Mouse (Mus musculus) myocyte (in vitro differentiated cells): ENCODE results near the gene Plxnd1. TPM values are rescaled to one million over a fixed set of nuclear protein-coding genes. Genes with fewer than 3 reads are reported as not detected.

Experiments
- H3K27me3 ChIP-seq: one replicate; pipeline ENCODE4 v1.6.1; 2011; ENCODE audit not compliant: control insufficient read depth, insufficient read depth, insufficient read length
- H3K36me3 ChIP-seq: one replicate; pipeline ENCODE4 v1.6.1; 2011; ENCODE audit not compliant: control insufficient read depth, insufficient read depth
- H3K4me2 ChIP-seq: one replicate; pipeline ENCODE4 v1.6.1; 2011; ENCODE audit warnings: low read depth, control low read depth
- H3K4me3 ChIP-seq: one replicate; pipeline ENCODE4 v1.5.1; 2011; ENCODE audit warnings: mild to moderate bottlenecking, control low read depth, moderate library complexity
- H3K79me2 ChIP-seq: one replicate; pipeline ENCODE4 v1.6.1; 2011; ENCODE audit not compliant: control insufficient read depth, insufficient read depth
- H3ac ChIP-seq: one replicate; pipeline ENCODE4 v1.6.1; 2011; ENCODE audit not compliant: control insufficient read depth, insufficient read length
- CEBPB ChIP-seq: IDR thresholded peaks from 2 replicates; pipeline ENCODE4 v1.6.1; 2011; ENCODE audit warnings: mild to moderate bottlenecking, moderate library complexity; ENCODE audit not compliant: poor library complexity, insufficient read depth, severe bottlenecking
- E2F4 ChIP-seq: IDR thresholded peaks from one replicate; pipeline ENCODE4 v1.6.1; 2011; ENCODE audit warnings: mild to moderate bottlenecking, control low read depth, moderate library complexity; ENCODE audit not compliant: insufficient read depth
- MAX ChIP-seq: IDR thresholded peaks from one replicate; pipeline ENCODE4 v1.6.1; 2011; ENCODE audit warnings: low read depth, mild to moderate bottlenecking, control low read depth
- MYOD1 ChIP-seq, 3 experiments: IDR thresholded peaks; one replicate each; pipeline ENCODE4 v1.6.1; 2011; ENCODE audit warnings: control low read depth in 2 of 3, low read depth in 2 of 3, mild to moderate bottlenecking in 2 of 3, moderate library complexity in 1 of 3; ENCODE audit not compliant: insufficient read length in 2 of 3, control insufficient read depth in 1 of 3
- MYOG ChIP-seq, 3 experiments: IDR thresholded peaks; one replicate each; pipeline ENCODE4 v1.6.1; 2011; ENCODE audit warnings: control low read depth in 2 of 3, low read depth in 2 of 3, mild to moderate bottlenecking in 2 of 3; ENCODE audit not compliant: insufficient read length in 2 of 3, control insufficient read depth in 1 of 3, insufficient read depth in 1 of 3
- POLR2A ChIP-seq: IDR thresholded peaks from one replicate; pipeline ENCODE4 v1.6.1; 2011; ENCODE audit warnings: low read depth, mild to moderate bottlenecking, control low read depth, moderate library complexity; ENCODE audit not compliant: insufficient read length
- POLR2AphosphoS2 ChIP-seq: IDR thresholded peaks from one replicate; pipeline ENCODE4 v1.6.1; 2011; ENCODE audit warnings: low read depth, control low read depth; ENCODE audit not compliant: insufficient read length
- REST ChIP-seq: IDR thresholded peaks from one replicate; pipeline ENCODE4 v1.6.1; 2011; ENCODE audit warnings: mild to moderate bottlenecking, control low read depth, moderate library complexity; ENCODE audit not compliant: insufficient read depth, insufficient read length
- SRF ChIP-seq: IDR thresholded peaks from one replicate; pipeline ENCODE4 v1.6.1; 2011; ENCODE audit warnings: low read depth; ENCODE audit not compliant: control insufficient read depth, insufficient read length
- TCF12 ChIP-seq: IDR thresholded peaks from one replicate; pipeline ENCODE4 v1.6.1; 2011; ENCODE audit warnings: mild to moderate bottlenecking, control low read depth; ENCODE audit not compliant: poor library complexity, insufficient read depth, severe bottlenecking
- TCF3 ChIP-seq: IDR thresholded peaks from one replicate; pipeline ENCODE4 v1.6.1; 2011; ENCODE audit warnings: low read depth, control low read depth; ENCODE audit not compliant: insufficient read length
- USF1 ChIP-seq: IDR thresholded peaks from one replicate; pipeline ENCODE4 v1.6.1; 2011; ENCODE audit warnings: low read depth, mild to moderate bottlenecking, control low read depth, moderate library complexity
- polyA plus RNA-seq: library from polyadenylated mRNA; unstranded; fragments of >200 nt; fragmentation: generic; extraction: Trizol; gene quantifications from one replicate; pipeline ENCODE4 v1.2.1, GENCODE M21; 2012; ENCODE audit warnings: missing spikeins

The Plxnd1 gene
- polyA plus RNA-seq, 1 experiment, result 39.4 TPM

DNA sequence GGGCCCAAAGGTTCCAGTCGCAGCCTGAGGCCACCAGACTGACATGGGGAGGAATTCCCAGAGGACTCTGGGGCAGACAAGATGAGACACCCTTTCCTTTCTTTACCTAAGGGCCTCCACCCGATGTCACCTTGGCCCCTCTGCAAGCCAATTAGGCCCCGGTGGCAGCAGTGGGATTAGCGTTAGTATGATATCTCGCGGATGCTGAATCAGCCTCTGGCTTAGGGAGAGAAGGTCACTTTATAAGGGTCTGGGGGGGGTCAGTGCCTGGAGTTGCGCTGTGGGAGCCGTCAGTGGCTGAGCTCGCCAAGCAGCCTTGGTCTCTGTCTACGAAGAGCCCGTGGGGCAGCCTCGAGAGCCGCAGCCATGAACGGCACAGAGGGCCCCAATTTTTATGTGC lies 63.2 kb downstream of the Plxnd1 start, which contains the start of gene Rho:
Gene Rho, plus strand, starts transcription at position 110 of the 400 bp plus-strand sequence.
- no peak within 1 kb of the TSS for H3K4me2 ChIP-seq
- H3K4me3 ChIP-seq, result no peak within 1 kb of the TSS
- no peaks in the 10 kb centered on the region for H3K79me2 ChIP-seq
- H3K27me3 ChIP-seq, result no peaks in the 10 kb centered on the region
- no peaks in the 10 kb centered on the region for H3K36me3 ChIP-seq
- TF ChIP-seq REST, result no peak
- no peak for TF ChIP-seq MAX
- no peak for TF ChIP-seq CEBPB
- no peak for TF ChIP-seq MYOG (IDR thresholded peaks at IDR 0.05; ENCODE audit: control insufficient read depth in 1 of 3, insufficient read depth in 1 of 3, insufficient read length in 2 of 3, low read depth in 2 of 3)
- TF ChIP-seq MYOD1 (IDR thresholded peaks at IDR 0.05; ENCODE audit: control insufficient read depth in 1 of 3, insufficient read length in 2 of 3, low read depth in 2 of 3), result no peak
- no peak for TF ChIP-seq USF1
- TF ChIP-seq POLR2A, result no peak
- no peak for TF ChIP-seq E2F4
- no peak for TF ChIP-seq SRF
- no peak for TF ChIP-seq TCF12
- no peak for TF ChIP-seq TCF3
- no peak for TF ChIP-seq POLR2AphosphoS2
- no peak within 1 kb of the TSS for H3ac ChIP-seq

DNA sequence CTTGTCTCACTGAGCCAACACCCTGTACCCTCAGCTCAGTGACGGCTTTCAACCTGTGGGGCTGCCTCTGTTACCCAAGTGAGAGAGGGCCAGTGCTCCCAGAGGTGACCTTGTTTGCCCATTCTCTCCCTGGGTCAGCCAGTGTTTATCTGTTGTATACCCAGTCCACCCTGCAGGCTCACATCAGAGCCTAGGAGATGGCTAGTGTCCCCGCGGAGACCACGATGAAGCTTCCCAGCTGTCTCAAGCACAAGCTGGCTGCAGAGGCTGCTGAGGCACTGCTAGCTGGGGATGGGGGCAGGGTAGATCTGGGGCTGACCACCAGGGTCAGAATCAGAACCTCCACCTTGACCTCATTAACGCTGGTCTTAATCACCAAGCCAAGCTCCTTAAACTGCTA lies 64.8 kb downstream of the Plxnd1 start:
- Histone ChIP-seq H3ac (no peak overlapping the region), H3K4me3 (no peak overlapping the region), H3K27me3 (no peaks in the 10 kb centered on the region), H3K36me3 (no peaks in the 10 kb centered on the region), H3K79me2 (no peaks in the 10 kb centered on the region), H3K4me2 (no peak overlapping the region)
- TF ChIP-seq REST (no peak), TCF3 (no peak), CEBPB (no peak), POLR2A (no peak), E2F4 (no peak), MYOD1 (IDR thresholded peaks at IDR 0.05; ENCODE audit: control insufficient read depth in 1 of 3, insufficient read length in 2 of 3, low read depth in 2 of 3) (no peak), TCF12 (no peak), POLR2AphosphoS2 (no peak), MYOG (IDR thresholded peaks at IDR 0.05; ENCODE audit: control insufficient read depth in 1 of 3, insufficient read depth in 1 of 3, insufficient read length in 2 of 3, low read depth in 2 of 3) (no peak)

DNA sequence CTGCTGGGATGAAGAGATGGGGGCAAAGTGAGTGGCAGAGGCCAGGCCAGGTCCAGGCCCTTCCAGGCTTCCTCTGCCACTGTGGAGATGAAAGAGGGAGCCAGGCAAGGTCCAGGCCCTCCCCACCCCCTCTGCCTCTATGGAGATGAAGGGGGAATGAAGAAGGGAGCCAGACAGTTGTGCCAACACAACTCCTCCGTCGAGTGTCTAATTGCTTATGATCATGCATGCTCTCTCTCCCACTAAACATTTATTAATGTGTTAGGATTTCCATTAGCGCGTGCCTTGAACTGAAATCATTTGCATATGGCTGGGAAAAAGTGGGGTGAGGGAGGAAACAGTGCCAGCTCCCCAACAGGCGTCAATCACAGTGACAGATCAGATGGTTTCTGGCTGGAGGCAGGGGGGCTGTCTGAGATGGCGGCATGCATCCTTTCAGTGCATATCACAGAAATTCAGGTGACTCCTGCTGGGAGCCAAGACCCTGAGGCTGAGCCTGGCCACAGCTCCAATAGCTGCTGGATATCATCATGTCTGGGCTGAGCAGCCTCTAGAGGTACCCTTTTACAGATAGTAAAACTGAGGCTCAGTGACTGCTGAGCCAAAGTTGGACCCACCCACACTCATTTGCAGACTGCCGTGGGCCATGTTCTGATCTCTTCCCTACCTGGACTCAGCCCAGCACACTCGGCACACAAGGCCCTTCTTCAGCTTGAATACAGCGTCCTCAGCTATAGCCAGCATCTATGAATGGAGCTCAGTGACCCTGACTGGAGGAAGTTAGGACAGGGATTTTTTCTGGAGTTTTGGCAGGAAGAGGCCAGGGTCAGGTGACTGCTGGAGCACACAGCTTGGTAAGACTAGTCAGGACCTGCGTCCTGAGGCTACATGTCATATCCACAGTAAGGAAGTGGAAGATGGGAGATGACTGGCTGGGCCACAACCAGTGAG lies 67.2 kb downstream of the Plxnd1 start:
- Histone ChIP-seq H3K36me3 (no peaks in the 10 kb centered on the region), H3K27me3 (no peaks in the 10 kb centered on the region), H3K79me2 (no peaks in the 10 kb centered on the region), H3K4me2 (no peak overlapping the region), H3ac (no peak overlapping the region), H3K4me3 (no peak overlapping the region)
- TF ChIP-seq SRF, result no peak
- TF ChIP-seq MYOG (IDR thresholded peaks at IDR 0.05; ENCODE audit: control insufficient read depth in 1 of 3, insufficient read depth in 1 of 3, insufficient read length in 2 of 3, low read depth in 2 of 3), result no peak
- TF ChIP-seq MAX, result no peak
- TF ChIP-seq MYOD1 (IDR thresholded peaks at IDR 0.05; ENCODE audit: control insufficient read depth in 1 of 3, insufficient read length in 2 of 3, low read depth in 2 of 3), result no peak
- no peak for TF ChIP-seq POLR2AphosphoS2
- TF ChIP-seq TCF12, result no peak
- TF ChIP-seq POLR2A, result no peak
- TF ChIP-seq REST, result no peak
- no peak for TF ChIP-seq TCF3
- TF ChIP-seq CEBPB, result no peak
- no peak for TF ChIP-seq USF1
- TF ChIP-seq E2F4, result no peak

DNA sequence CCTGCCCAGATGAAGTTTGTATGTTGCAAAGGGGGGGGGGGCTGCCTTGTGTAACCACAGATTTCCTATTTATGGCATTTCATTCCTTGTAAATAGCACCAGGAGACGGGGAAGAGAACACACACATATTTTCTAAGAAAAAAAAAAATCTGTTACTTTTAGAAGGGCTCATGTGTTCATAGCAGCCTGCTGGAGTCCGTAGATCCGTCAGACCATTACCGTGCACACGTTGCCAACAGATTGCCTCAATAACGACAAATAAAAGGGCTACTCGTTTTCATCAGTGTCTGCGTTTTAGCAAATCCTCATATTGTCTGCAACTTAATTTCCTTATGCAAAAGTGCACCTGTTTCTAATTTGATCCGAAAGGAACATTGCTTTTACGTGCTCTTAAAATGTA lies 68.4 kb downstream of the Plxnd1 start:
- Histone ChIP-seq H3ac (no peak overlapping the region), H3K4me2 (no peak overlapping the region), H3K36me3 (no peaks in the 10 kb centered on the region), H3K4me3 (no peak overlapping the region), H3K27me3 (no peaks in the 10 kb centered on the region), H3K79me2 (no peaks in the 10 kb centered on the region)
- TF ChIP-seq POLR2AphosphoS2, result no peak
- TF ChIP-seq USF1, result no peak
- no peak for TF ChIP-seq POLR2A
- TF ChIP-seq REST, result no peak
- no peak for TF ChIP-seq MYOG (IDR thresholded peaks at IDR 0.05; ENCODE audit: control insufficient read depth in 1 of 3, insufficient read depth in 1 of 3, insufficient read length in 2 of 3, low read depth in 2 of 3)
- TF ChIP-seq E2F4, result no peak
- TF ChIP-seq TCF12, result no peak
- TF ChIP-seq CEBPB, result no peak
- no peak for TF ChIP-seq MYOD1 (IDR thresholded peaks at IDR 0.05; ENCODE audit: control insufficient read depth in 1 of 3, insufficient read length in 2 of 3, low read depth in 2 of 3)
- no peak for TF ChIP-seq MAX
- TF ChIP-seq TCF3, result no peak
- TF ChIP-seq SRF, result no peak
